Mouse (Mus musculus) olfactory bulb, adult 2 months (tissue): Measurements from ENCODE around the gene Cdh12. TPM values are rescaled to one million over a fixed set of nuclear protein-coding genes. Genes with fewer than 3 reads are reported as not detected.

Experiments
- H3K27ac ChIP-seq: fragments of 200-500 bp; 2 replicates; pipeline ENCODE4 v1.5.1; 2012; ENCODE audit warnings: low read depth, low read length; ENCODE audit not compliant: insufficient read depth
- H3K4me1 ChIP-seq: fragments of 200-500 bp; 2 replicates; pipeline ENCODE4 v1.6.1; 2012; ENCODE audit warnings: low read length; ENCODE audit not compliant: control insufficient read depth, insufficient read depth
- H3K4me3 ChIP-seq: fragments of 200-500 bp; 2 replicates; pipeline ENCODE4 v1.5.1; 2012; ENCODE audit warnings: mild to moderate bottlenecking, low read depth, low read length, moderate library complexity; ENCODE audit not compliant: insufficient read depth
- CTCF ChIP-seq: fragments of 200-500 bp; IDR thresholded peaks from 2 replicates; pipeline ENCODE4 v1.5.1; 2012; ENCODE audit warnings: low read depth, mild to moderate bottlenecking, low read length, moderate library complexity; ENCODE audit not compliant: insufficient read depth
- POLR2A ChIP-seq: fragments of 200-500 bp; IDR thresholded peaks from 2 replicates; pipeline ENCODE4 v1.6.1; 2012; ENCODE audit warnings: mild to moderate bottlenecking, low read depth, low read length, moderate library complexity; ENCODE audit not compliant: insufficient read depth
- WGBS: fragments of 180-500 bp; shearing (Covaris S2); methylation state at CpG from one replicate; pipeline ENCODE4 v1.1.7; 2018; 5-methylcytosine and 5-hydroxymethylcytosine counted together
- polyA plus RNA-seq: library from polyadenylated mRNA; stranded (reverse); fragments of >200 nt; gene quantifications from 2 replicates; pipeline ENCODE4 v1.2.4, GENCODE M21; 2012; ENCODE audit warnings: low replicate concordance; ENCODE audit not compliant: missing spikeins, insufficient read depth, insufficient read length

The Cdh12 gene
- not detected in 2 replicates for polyA plus RNA-seq

- H3K27ac ChIP-seq: no peak within 1 kb of the TSS
- TF ChIP-seq CTCF: no peak
- WGBS: 5% methylated on average over 18 of the region's 18 CpGs
- peak within 1 kb of the TSS; percentile 54 for H3K4me3 ChIP-seq
- H3K4me1 ChIP-seq: peaks cover 6% of the 10 kb centered on the region; the same call in 1 of the 2 replicates
These were observed at the start of gene Cdh12 for GRCm38 (mm10) chr15:20448861-20449663. Gene Cdh12, plus strand, starts transcription at chr15:20449265.

DNA sequence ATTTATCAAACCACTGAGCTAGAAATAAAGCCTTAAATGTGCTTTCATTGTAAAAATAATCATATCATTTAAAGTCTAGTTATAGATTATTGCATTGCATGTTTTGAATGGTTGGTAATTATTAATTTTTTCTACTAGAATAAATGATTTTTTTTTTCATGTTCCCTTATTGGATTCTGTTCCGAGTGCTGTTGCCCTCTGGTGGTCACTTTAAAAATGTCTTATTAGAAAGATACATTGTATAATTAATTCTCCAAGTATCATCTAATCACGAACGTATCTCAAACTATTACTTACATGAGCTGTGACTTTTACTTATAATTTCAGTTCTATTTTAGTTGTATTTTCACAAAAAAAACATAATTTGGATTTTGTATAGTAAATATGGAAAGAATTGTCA, 45.5 kb upstream of the Cdh12 start:
- WGBS: 35% methylated on average over 3 of the region's 3 CpGs
- H3K4me1 ChIP-seq: no peaks in the 10 kb centered on the region
- no peak overlapping the region for H3K4me3 ChIP-seq
- TF ChIP-seq CTCF (no peak), POLR2A (no peak)
- H3K27ac ChIP-seq: no peak overlapping the region

DNA sequence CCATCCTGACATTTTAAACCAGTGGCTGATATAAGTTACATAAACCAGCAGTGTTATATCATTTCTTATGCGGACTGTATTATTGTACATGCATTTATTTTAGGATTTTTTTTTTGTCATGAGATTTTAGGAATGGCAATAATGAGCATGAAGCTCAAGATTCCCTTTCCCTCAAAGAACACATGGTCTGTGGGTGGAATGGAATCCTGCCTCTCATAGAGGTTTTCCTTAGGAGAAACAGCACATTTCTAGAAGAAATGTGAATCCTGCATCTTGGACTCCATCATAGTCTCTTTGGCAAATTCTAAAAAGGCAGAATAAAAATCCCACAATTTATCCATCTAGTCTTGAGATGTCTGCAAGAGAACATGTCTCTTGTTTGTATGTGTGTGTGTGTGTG, 35.7 kb upstream of the Cdh12 start:
- 98% methylated on average over 1 of the region's 1 CpGs for WGBS
- no peak overlapping the region for H3K27ac ChIP-seq
- H3K4me3 ChIP-seq: no peak overlapping the region
- TF ChIP-seq CTCF (no peak), POLR2A (no peak)
- no peaks in the 10 kb centered on the region for H3K4me1 ChIP-seq

- WGBS: 53% methylated on average over 2 of the region's 2 CpGs
- TF ChIP-seq POLR2A (no peak), CTCF (no peak)
These were observed 12.7 kb upstream of the Cdh12 start for GRCm38 (mm10) chr15:20436356-20436755.

DNA sequence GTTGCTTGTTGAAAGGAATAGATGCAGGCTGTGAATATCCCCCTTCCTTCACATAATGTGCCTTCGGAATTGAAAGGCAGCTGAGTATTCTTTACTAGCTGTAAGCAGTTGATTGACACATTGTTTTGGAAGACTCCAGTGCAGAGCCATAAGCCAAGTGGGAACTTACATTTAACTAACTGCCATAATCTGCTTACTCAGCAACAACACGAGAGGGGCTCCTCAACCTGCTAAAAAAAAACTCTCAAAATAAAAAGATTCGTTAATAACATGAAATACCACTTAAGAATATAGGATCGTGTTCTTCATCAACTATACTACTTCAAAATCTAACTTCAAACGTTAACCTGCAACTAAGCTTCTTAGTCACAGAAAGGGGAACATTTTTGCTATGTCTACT, 1.5 kb downstream of the Cdh12 start:
- Histone ChIP-seq H3K27ac (no peak overlapping the region), H3K4me3 (no peak overlapping the region)

More at GRCm38 (mm10) chr15:20436356-20436755, 12.7 kb upstream of the Cdh12 start:
- Histone ChIP-seq H3K27ac (no peak overlapping the region), H3K4me1 (no peaks in the 10 kb centered on the region), H3K4me3 (no peak overlapping the region)

DNA sequence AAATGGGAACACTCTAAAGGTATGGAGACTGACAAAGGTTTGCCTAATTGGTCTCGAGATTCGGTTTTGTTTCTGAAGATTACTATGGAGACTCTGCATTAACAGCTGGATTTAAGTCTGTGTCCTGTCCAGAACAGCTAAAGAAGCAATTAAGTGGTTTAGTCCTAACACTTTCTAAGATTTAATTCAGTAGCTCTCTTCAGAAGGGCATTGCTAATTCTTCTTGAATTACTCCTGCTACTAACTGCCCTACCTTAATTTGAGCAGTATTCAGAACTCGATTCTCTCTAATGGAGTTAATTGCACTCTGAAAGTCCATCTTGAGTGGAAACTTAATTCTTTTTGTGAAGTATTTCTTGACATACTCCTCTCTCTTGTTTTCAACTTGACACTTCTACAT, 9.4 kb downstream of the Cdh12 start:
- no peaks in the 10 kb centered on the region for H3K4me1 ChIP-seq
- H3K27ac ChIP-seq: no peak overlapping the region
- TF ChIP-seq CTCF (no peak), POLR2A (no peak)
- 38% methylated on average over 3 of the region's 3 CpGs for WGBS
- H3K4me3 ChIP-seq: no peak overlapping the region

More for the DNA sequence above, 1.5 kb downstream of the Cdh12 start:
- peaks cover 6% of the 10 kb centered on the region; the same call in 1 of the 2 replicates for H3K4me1 ChIP-seq
- WGBS: 38% methylated on average over 5 of the region's 5 CpGs
- TF ChIP-seq CTCF (no peak), POLR2A (no peak)

DNA sequence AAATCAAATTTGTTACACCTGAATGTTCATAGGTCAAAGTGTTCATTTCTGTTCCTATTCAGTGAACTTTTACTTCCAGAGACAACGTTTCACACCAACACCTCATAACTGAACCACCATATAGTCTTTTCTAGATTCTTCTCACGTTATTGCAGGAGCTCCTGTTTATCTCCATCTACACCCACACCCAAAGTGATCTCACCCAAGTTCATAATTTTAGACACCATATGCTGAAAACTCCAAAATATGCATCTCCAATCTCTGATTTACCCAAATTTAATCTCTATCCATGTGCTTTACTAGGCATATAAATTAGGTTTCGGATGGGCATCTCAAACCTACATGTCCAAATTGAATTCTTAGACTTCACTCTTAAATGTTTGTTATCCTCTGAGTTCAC, 13.4 kb downstream of the Cdh12 start:
- Histone ChIP-seq H3K27ac (no peak overlapping the region), H3K4me3 (no peak overlapping the region), H3K4me1 (no peaks in the 10 kb centered on the region)
- TF ChIP-seq POLR2A: no peak
- no peak for TF ChIP-seq CTCF
- WGBS: 75% methylated on average over 3 of the region's 3 CpGs

DNA sequence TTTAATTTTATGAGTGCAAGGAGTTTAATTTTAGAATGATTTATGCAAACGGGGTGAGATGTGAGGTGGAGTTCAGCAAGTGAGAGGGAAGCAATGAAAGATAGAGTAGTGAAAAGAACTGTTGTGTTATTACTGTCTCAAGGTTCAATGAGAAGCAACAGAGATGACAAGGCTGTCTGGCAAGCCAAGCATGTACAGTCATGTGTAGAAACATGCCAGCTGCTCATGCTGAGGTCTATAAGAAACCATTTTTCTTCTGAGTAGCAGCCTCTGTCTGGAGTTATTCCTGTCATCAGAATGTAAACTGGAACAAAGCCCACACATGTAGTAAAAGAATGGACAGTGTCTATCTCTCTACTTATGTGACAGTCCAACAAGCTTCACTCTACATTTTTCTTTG, 14.5 kb downstream of the Cdh12 start:
- TF ChIP-seq CTCF: no peak
- no peak for TF ChIP-seq POLR2A
- 49% methylated on average over 1 of the region's 1 CpGs for WGBS
- Histone ChIP-seq H3K4me1 (no peaks in the 10 kb centered on the region), H3K27ac (no peak overlapping the region), H3K4me3 (no peak overlapping the region)

GRCm38 (mm10) chr15:20550979-20551378, 101.9 kb downstream of the Cdh12 start:
- Histone ChIP-seq H3K27ac (no peak overlapping the region), H3K4me1 (no peaks in the 10 kb centered on the region), H3K4me3 (no peak overlapping the region)
- TF ChIP-seq CTCF (no peak), POLR2A (no peak)
- WGBS: 94% methylated on average over 4 of the region's 4 CpGs
